Mouse (Mus musculus) megakaryocyte, embryonic 14.5 days (primary cell): Measurements from ENCODE around the gene F830045P16Rik. TPM values are rescaled to one million over a fixed set of nuclear protein-coding genes. Genes with fewer than 3 reads are reported as not detected.
"Not testable (repeated sequence)": the region's sequence is repeated elsewhere in the genome, so short reads cannot be mapped to it uniquely, and the experiment has no call there.

Source experiments
- H3K27me3 ChIP-seq: replicated peaks from 2 replicates; pipeline ENCODE3; 2012; ENCODE audit warnings: inconsistent platforms
- H3K36me3 ChIP-seq: replicated peaks from 2 replicates; pipeline ENCODE3; 2012; ENCODE audit warnings: low read length, inconsistent platforms, mixed read lengths
- H3K4me1 ChIP-seq: 2 replicates; pipeline ENCODE4 v1.6.1; 2012; ENCODE audit warnings: inconsistent platforms
- H3K4me3 ChIP-seq: replicated peaks from 2 replicates; pipeline ENCODE3; 2012; ENCODE audit warnings: moderate library complexity, mild to moderate bottlenecking, inconsistent platforms
- H3K9me3 ChIP-seq: 2 replicates; pipeline ENCODE4 v1.6.1; 2012; ENCODE audit warnings: inconsistent platforms
- FLI1 ChIP-seq: IDR thresholded peaks from 2 replicates; pipeline ENCODE4 v1.6.1; 2012; ENCODE audit warnings: low read length, inconsistent platforms, mixed read lengths
- GATA1 ChIP-seq: IDR thresholded peaks from 3 replicates; pipeline ENCODE4 v1.6.1; 2012; ENCODE audit warnings: mixed read lengths, low read length, inconsistent platforms, borderline replicate concordance
- polyA plus RNA-seq: library from polyadenylated mRNA; stranded (reverse); fragments of >175 nt; gene quantifications from 2 replicates; pipeline ENCODE4 v1.2.3, GENCODE M21; 2012; ENCODE audit warnings: low replicate concordance; ENCODE audit not compliant: insufficient read depth

Gene F830045P16Rik
- polyA plus RNA-seq, 1 experiment, result 0.08 TPM

GRCm38 (mm10) chr2:129531102-129531501, 5.3 kb downstream of the F830045P16Rik start:
- H3K9me3 ChIP-seq, result no peaks in the 10 kb centered on the region
- peaks cover 14% of the 10 kb centered on the region for H3K4me1 ChIP-seq
- no peaks in the 10 kb centered on the region for H3K36me3 ChIP-seq
- H3K4me3 ChIP-seq, result no peak overlapping the region
- H3K27me3 ChIP-seq, result peaks cover 14% of the 10 kb centered on the region
- TF ChIP-seq FLI1 (no peak), GATA1 (no peak)

- Histone ChIP-seq H3K27me3 (peaks cover 10% of the 10 kb centered on the region), H3K36me3 (no peaks in the 10 kb centered on the region), H3K4me1 (peaks cover 15% of the 10 kb centered on the region), H3K4me3 (no peak overlapping the region), H3K9me3 (no peaks in the 10 kb centered on the region)
- TF ChIP-seq FLI1 (no peak), GATA1 (no peak)
Observed at GRCm38 (mm10) chr2:129529297-129530209, 6.8 kb downstream of the F830045P16Rik start.

GRCm38 (mm10) chr2:129527916-129528315, 8.5 kb downstream of the F830045P16Rik start:
- TF ChIP-seq GATA1 (no peak), FLI1 (no peak)

GRCm38 (mm10) chr2:129526322-129526721, 10.1 kb downstream of the F830045P16Rik start:
- H3K4me3 ChIP-seq, result no peak overlapping the region
- H3K36me3 ChIP-seq, result no peaks in the 10 kb centered on the region
- peaks cover 10% of the 10 kb centered on the region for H3K27me3 ChIP-seq
- H3K4me1 ChIP-seq, result peaks cover 15% of the 10 kb centered on the region
- TF ChIP-seq GATA1, result no peak
- TF ChIP-seq FLI1, result no peak
- no peaks in the 10 kb centered on the region for H3K9me3 ChIP-seq

More at GRCm38 (mm10) chr2:129527916-129528315, 8.5 kb downstream of the F830045P16Rik start:
- H3K36me3 ChIP-seq, result no peaks in the 10 kb centered on the region
- H3K4me3 ChIP-seq, result no peak overlapping the region
- peaks cover 15% of the 10 kb centered on the region for H3K4me1 ChIP-seq
- H3K27me3 ChIP-seq, result peaks cover 10% of the 10 kb centered on the region
- H3K9me3 ChIP-seq, result no peaks in the 10 kb centered on the region

GRCm38 (mm10) chr2:129525644-129526043, 10.8 kb downstream of the F830045P16Rik start:
- Histone ChIP-seq H3K36me3 (no peaks in the 10 kb centered on the region), H3K27me3 (peaks cover 10% of the 10 kb centered on the region), H3K4me3 (no peak overlapping the region), H3K4me1 (peaks cover 15% of the 10 kb centered on the region), H3K9me3 (no peaks in the 10 kb centered on the region)
- TF ChIP-seq GATA1, result no peak
- TF ChIP-seq FLI1, result no peak

- Histone ChIP-seq H3K9me3 (no peaks in the 10 kb centered on the region), H3K4me1 (peaks cover 16% of the 10 kb centered on the region), H3K27me3 (peaks cover 18% of the 10 kb centered on the region), H3K36me3 (no peaks in the 10 kb centered on the region), H3K4me3 (no peak overlapping the region)
- TF ChIP-seq FLI1 (no peak), GATA1 (no peak)
Observed at GRCm38 (mm10) chr2:129518526-129518925, 17.9 kb downstream of the F830045P16Rik start.

- Histone ChIP-seq H3K36me3 (no peaks in the 10 kb centered on the region), H3K9me3 (no peaks in the 10 kb centered on the region), H3K4me1 (peaks cover 18% of the 10 kb centered on the region), H3K4me3 (no peak overlapping the region), H3K27me3 (peaks cover 18% of the 10 kb centered on the region)
- TF ChIP-seq FLI1 (no peak), GATA1 (no peak)
Observed at GRCm38 (mm10) chr2:129514923-129515920, 21.2 kb downstream of the F830045P16Rik start.

- Histone ChIP-seq H3K36me3 (no peaks in the 10 kb centered on the region), H3K4me3 (no peak overlapping the region), H3K9me3 (no peaks in the 10 kb centered on the region), H3K27me3 (peaks cover 15% of the 10 kb centered on the region), H3K4me1 (peaks cover 18% of the 10 kb centered on the region)
- TF ChIP-seq GATA1, result no peak
- TF ChIP-seq FLI1, result no peak
Observed at GRCm38 (mm10) chr2:129514401-129514667, 22.1 kb downstream of the F830045P16Rik start.

GRCm38 (mm10) chr2:129513546-129514400, 22.6 kb downstream of the F830045P16Rik start:
- peaks cover 18% of the 10 kb centered on the region for H3K4me1 ChIP-seq
- no peak for TF ChIP-seq FLI1
- no peak for TF ChIP-seq GATA1
- no peak overlapping the region for H3K4me3 ChIP-seq
- H3K9me3 ChIP-seq, result no peaks in the 10 kb centered on the region
- peaks cover 15% of the 10 kb centered on the region for H3K27me3 ChIP-seq
- no peaks in the 10 kb centered on the region for H3K36me3 ChIP-seq

GRCm38 (mm10) chr2:129512147-129512546, 24.3 kb downstream of the F830045P16Rik start:
- Histone ChIP-seq H3K4me1 (peaks cover 18% of the 10 kb centered on the region), H3K27me3 (peaks cover 15% of the 10 kb centered on the region)
- H3K4me3 ChIP-seq, H3K9me3 ChIP-seq, H3K36me3 ChIP-seq: not testable (repeated sequence)
